Mouse (Mus musculus) heart, adult 9 months (tissue): ENCODE data around the gene Ap4b1.

Experiments used
- DNase-seq, 2 experiments: peaks; one replicate each; pipeline ENCODE4 v3.0.0; 2022; ENCODE audit warnings: low spot score in 2 of 2

The Ap4b1 gene

GRCm38 (mm10) chr3:103852565-103853299 lies 43.4 kb downstream of the Ap4b1 start:
- DNase-seq = peak in 1 of 2 experiments; percentile 16

- no peak for DNase-seq
These were observed 44.5 kb downstream of the Ap4b1 start for GRCm38 (mm10) chr3:103853804-103854203.

GRCm38 (mm10) chr3:103857036-103857805 lies 47.9 kb downstream of the Ap4b1 start:
- no peak for DNase-seq

- DNase-seq = no peak
These were observed 48.8 kb downstream of the Ap4b1 start for GRCm38 (mm10) chr3:103857977-103858563.

- peak; percentile 14 to 58 for DNase-seq
These were observed 49.8 kb downstream of the Ap4b1 start, which contains the start of gene Ptpn22 for GRCm38 (mm10) chr3:103858881-103859801. Gene Ptpn22 (plus strand): TSS chr3:103859795.

GRCm38 (mm10) chr3:103859851-103860391 lies 50.6 kb downstream of the Ap4b1 start:
- DNase-seq = peak; percentile 40 to 60

- no peak for DNase-seq
These were observed 53.5 kb downstream of the Ap4b1 start for GRCm38 (mm10) chr3:103862721-103863220.

GRCm38 (mm10) chr3:103864200-103864599 lies 54.9 kb downstream of the Ap4b1 start:
- no peak for DNase-seq

- no peak for DNase-seq
These were observed 58.2 kb downstream of the Ap4b1 start for GRCm38 (mm10) chr3:103867424-103867971.

- no peak for DNase-seq
These were observed 58.7 kb downstream of the Ap4b1 start for GRCm38 (mm10) chr3:103868008-103868407.
